In genomic region chr1:36133041-36133440, GRCm38 (mm10) we compare ENCODE assay signal across 13 mouse cellular contexts.
DNase-seq lines count a peak whose midpoint lies in the region.
"Had no signal": no experiment of that assay in that cellular context is flagged by ENCODE, and none has a peak within 500 bp of the region (broad histone marks: within the 10 kb centered on the region; RNA-seq: fewer than 3 reads in every experiment).

No protein-coding gene starts in this region.

- no peaks in the 10 kb centered on the region for H3K9me3 ChIP-seq in heart, embryonic 10.5 days
- H3K9me3 ChIP-seq: G1E had no signal

- 74% methylated on average over 8 of the region's 8 CpGs for WGBS in heart, embryonic 10.5 days

- 0 out of 2 replicates have a peak overlapping the region, but pooled peaks have one; percentile 42 for H3K27ac ChIP-seq in heart, embryonic 10.5 days
- H3K27ac ChIP-seq: stomach, postnatal 0 days had no signal

- peaks cover 27% of the 10 kb centered on the region for H3K4me1 ChIP-seq in heart, embryonic 10.5 days

- no peak for DNase-seq in heart, embryonic 10.5 days (ENCODE audit: low spot score)
- no peak for DNase-seq in heart, adult 8-10 months (ENCODE audit: low spot score)
- DNase-seq in spleen, adult 12 weeks (ENCODE audit: low spot score), result peak; percentile 8
- no peak for DNase-seq in spleen, adult 18-20 months
- DNase-seq in naive thymus-derived CD4-positive, alpha-beta T cell, adult 2 months (ENCODE audit: low read depth), result peak; percentile 27
- DNase-seq in thymus, postnatal 4 days, result peak; percentile 67
- no peak for DNase-seq in urinary bladder, postnatal 25 days (ENCODE audit: low spot score)
- DNase-seq in urinary bladder, adult 2 months (ENCODE audit: low spot score), result no peak
- DNase-seq: cerebellum, postnatal 10 days; kidney, postnatal 36 days; right cerebral cortex, postnatal 14 days had no signal

- H3K4me3 ChIP-seq in heart, embryonic 10.5 days, result no peak overlapping the region

- H3K27me3 ChIP-seq in heart, embryonic 10.5 days (ENCODE audit: insufficient read depth, poor library complexity, severe bottlenecking), result no peaks in the 10 kb centered on the region

- H3K36me3 ChIP-seq in heart, embryonic 10.5 days, result no peaks in the 10 kb centered on the region

Comparison
In these comparisons a context has a peak if more than half of its experiments do, and no peak if none do; other contexts are left out.
1. DNase-seq: peak in spleen, adult 12 weeks (single experiment), naive thymus-derived CD4-positive, alpha-beta T cell, adult 2 months (single experiment) and thymus, postnatal 4 days (single experiment); none in heart, embryonic 10.5 days (single experiment), heart, adult 8-10 months (single experiment), spleen, adult 18-20 months (0 of 2), urinary bladder, postnatal 25 days (single experiment) and urinary bladder, adult 2 months (single experiment).